Mouse (Mus musculus): ENCODE measurements around the gene Isg20. TPM values are rescaled to one million over a fixed set of nuclear protein-coding genes. Genes with fewer than 3 reads are reported as not detected.
A peak's percentile ranks its signal among the peaks of the same experiment; 100 is the strongest.

Gene Isg20
- polyA plus RNA-seq (2011; ENCODE audit: insufficient read length, low read depth, missing spikeins): 7.3 and 9.9 TPM in 2 replicates

DNA sequence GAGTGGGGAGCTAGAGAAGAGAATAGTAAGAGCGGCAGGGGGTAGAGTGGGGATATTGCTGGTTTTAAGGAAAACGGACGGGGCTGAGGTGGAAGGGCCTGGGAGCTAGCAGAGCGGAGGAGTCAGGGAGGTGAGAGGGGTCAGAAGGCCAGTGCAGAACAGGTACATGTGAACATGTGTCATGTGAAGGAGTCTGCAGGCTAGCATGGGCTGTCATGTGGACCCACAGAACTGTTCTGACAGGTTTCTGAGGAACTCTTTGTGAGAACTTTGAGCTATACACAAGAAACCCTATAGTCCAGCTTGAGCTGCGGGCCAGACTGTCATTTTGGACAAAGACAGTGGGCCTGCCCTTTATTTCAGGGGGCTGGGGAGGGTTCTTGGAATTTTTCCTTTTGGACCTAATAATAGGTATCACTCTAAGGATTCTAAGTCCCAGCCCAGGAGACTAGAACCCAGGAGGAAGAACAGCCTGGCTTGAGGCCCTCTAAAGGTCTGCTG, at the start of gene Isg20:
Isg20 (plus strand) TSS at position 451 of the 501 bp plus-strand sequence.
- peaks cover 8% of the 10 kb centered on the region for H3K4me1 ChIP-seq (ENCODE audit: control insufficient read depth, insufficient read depth, low read length)
- TF ChIP-seq CTCF (IDR thresholded peaks at IDR 0.05; ENCODE audit: borderline replicate concordance, insufficient read depth, low read length) (no peak), POLR2A (IDR thresholded peaks at IDR 0.05; ENCODE audit: low read depth, low read length) (no peak)
- H3K4me3 ChIP-seq (ENCODE audit: insufficient read depth, low read length): no peak within 1 kb of the TSS
- H3K27ac ChIP-seq (ENCODE audit: insufficient read depth, low read length): peak within 1 kb of the TSS; percentile 76

DNA sequence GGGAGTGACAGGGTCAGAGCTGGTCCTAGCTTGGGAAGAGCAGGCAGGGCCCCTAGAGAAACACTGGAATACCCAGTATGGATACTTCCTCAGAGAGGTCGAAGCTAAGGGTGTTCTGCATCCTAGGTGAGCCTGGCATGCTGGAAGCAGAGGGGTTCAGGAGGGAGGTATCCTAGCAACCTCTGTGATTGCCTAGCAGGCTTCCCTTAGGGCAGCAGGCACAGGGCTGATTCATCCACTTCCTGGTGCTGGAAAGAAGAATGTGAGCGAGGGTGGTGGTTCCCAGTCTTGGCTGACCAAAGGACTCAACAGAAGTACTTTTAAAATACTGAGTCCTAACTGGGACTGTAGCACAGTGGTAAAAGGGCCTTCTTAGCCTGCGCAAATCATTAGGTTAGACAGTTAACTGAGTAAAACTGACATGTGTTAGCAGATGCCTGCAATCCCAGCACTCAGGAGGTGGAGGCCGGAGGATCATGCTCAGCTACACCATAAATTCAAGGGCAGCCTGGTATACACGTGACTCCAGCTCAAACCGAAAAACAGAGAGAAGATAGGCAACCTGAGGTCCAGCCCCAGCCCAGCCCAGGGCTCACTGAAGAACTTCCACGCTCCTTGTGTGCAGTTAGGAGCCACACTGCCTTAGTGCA, 49.3 kb upstream of the Isg20 start:
- TF ChIP-seq CTCF (IDR thresholded peaks at IDR 0.05; ENCODE audit: borderline replicate concordance, insufficient read depth, low read length) (no peak), POLR2A (IDR thresholded peaks at IDR 0.05; ENCODE audit: low read depth, low read length) (no peak)
- no peaks in the 10 kb centered on the region for H3K4me1 ChIP-seq (ENCODE audit: control insufficient read depth, insufficient read depth, low read length)
- H3K4me3 ChIP-seq (ENCODE audit: insufficient read depth, low read length): no peak overlapping the region
- H3K27ac ChIP-seq (ENCODE audit: insufficient read depth, low read length): no peak overlapping the region

DNA sequence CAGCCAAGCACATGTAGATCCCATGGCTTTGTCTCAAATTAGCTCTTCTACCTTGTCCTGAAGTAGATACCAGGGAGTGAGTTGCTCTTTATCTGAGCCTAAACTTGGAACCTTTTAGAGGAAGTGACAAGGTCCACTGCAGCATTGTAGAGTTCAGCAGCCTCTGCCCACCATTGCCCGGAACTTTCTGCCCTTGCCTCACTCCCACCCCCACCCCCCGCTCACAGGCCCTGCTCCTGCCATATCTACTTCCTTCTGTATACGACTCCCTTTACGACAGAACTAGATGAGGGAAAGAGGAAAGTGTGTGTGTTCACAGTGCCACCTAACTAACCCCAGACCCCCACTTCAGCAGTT, 48.8 kb upstream of the Isg20 start:
- Histone ChIP-seq H3K4me3 (ENCODE audit: insufficient read depth, low read length) (no peak overlapping the region), H3K4me1 (ENCODE audit: control insufficient read depth, insufficient read depth, low read length) (no peaks in the 10 kb centered on the region), H3K27ac (ENCODE audit: insufficient read depth, low read length) (no peak overlapping the region)
- TF ChIP-seq POLR2A (IDR thresholded peaks at IDR 0.05; ENCODE audit: low read depth, low read length): no peak
- TF ChIP-seq CTCF (IDR thresholded peaks at IDR 0.05; ENCODE audit: borderline replicate concordance, insufficient read depth, low read length): no peak

DNA sequence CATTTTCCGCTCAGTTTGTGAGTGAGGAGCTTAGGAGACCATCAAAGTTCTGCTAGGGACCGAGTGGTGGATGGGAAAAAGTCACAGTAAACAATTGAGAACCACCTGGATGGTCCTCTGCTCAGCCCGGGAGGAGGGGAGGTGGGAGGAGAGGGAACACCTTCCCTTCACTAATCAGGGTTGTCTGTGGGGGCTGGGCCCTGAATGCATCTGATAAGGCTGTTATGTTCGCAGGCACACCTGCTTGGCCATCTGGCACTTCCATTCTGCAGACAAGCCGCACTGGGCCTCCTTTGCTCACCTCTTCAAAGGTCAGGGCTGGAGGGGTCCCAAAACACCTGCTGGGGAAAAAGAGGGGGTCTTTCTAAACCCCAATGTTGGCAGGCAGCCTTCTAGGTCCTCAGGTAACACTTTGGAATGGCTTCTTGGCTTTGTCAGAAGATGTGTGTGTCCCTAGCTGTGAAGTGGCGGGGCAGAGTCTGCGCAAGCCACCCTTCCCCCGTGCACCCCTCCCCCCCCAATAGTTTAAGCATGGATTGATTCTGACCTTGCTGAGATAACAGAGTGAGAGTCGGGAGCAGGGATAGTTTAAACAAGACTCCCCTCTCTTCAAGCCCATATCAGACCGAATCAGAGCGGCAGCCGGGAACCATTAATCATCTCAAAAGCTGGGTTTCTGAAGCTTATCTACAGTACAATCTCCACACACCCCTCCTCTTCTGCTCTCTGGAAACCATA, 47.8 kb upstream of the Isg20 start:
- TF ChIP-seq CTCF (IDR thresholded peaks at IDR 0.05; ENCODE audit: borderline replicate concordance, insufficient read depth, low read length) (no peak), POLR2A (IDR thresholded peaks at IDR 0.05; ENCODE audit: low read depth, low read length) (no peak)
- H3K4me3 ChIP-seq (ENCODE audit: insufficient read depth, low read length): no peak overlapping the region
- H3K4me1 ChIP-seq (ENCODE audit: control insufficient read depth, insufficient read depth, low read length): no peaks in the 10 kb centered on the region
- H3K27ac ChIP-seq (ENCODE audit: insufficient read depth, low read length): no peak overlapping the region

DNA sequence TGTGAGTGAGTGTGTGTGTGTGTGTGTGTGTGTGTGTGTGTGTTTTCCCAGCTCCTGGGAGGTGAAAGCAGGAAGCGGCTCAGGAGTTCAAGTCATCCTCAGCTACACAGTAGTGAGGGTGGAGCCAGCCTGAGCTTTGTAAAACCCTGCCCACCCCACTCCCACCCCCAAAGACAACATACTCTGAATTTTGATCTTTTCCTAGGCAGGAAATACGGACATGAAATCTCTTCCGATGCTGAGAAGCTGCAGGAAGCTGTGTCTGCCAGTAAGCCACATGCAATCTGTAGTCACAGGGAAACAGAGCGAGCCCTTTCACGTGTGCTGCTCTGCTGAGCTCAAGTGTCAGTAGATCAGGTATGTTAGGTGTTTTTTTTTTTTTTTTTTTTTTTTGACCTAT, 44.5 kb upstream of the Isg20 start:
- TF ChIP-seq POLR2A (IDR thresholded peaks at IDR 0.05; ENCODE audit: low read depth, low read length): no peak
- no peak for TF ChIP-seq CTCF (IDR thresholded peaks at IDR 0.05; ENCODE audit: borderline replicate concordance, insufficient read depth, low read length)
- Histone ChIP-seq H3K4me1 (ENCODE audit: control insufficient read depth, insufficient read depth, low read length) (no peaks in the 10 kb centered on the region), H3K27ac (ENCODE audit: insufficient read depth, low read length) (no peak overlapping the region), H3K4me3 (ENCODE audit: insufficient read depth, low read length) (no peak overlapping the region)

DNA sequence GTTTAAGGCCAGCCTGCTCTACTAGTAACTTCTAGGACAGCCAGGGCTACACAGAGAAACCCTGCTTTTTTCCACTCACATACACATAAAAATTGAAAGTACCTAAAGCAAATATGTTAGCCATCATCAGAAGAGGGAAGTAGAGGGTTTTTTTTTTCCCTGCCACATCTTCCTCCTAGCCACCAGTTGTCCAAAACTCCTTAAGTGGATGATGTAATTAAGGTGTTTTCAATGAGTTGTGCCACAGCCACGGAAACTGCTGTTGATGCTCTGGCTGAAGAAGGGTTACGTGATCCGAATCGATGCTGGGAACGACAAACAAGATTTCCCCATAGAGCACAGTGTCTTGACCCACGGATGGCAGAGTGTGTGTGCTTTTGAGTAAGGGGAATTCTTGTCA, 40.9 kb upstream of the Isg20 start:
- Histone ChIP-seq H3K4me3 (ENCODE audit: insufficient read depth, low read length) (no peak overlapping the region), H3K27ac (ENCODE audit: insufficient read depth, low read length) (no peak overlapping the region), H3K4me1 (ENCODE audit: control insufficient read depth, insufficient read depth, low read length) (no peaks in the 10 kb centered on the region)
- TF ChIP-seq POLR2A (IDR thresholded peaks at IDR 0.05; ENCODE audit: low read depth, low read length) (no peak), CTCF (IDR thresholded peaks at IDR 0.05; ENCODE audit: borderline replicate concordance, insufficient read depth, low read length) (no peak)

DNA sequence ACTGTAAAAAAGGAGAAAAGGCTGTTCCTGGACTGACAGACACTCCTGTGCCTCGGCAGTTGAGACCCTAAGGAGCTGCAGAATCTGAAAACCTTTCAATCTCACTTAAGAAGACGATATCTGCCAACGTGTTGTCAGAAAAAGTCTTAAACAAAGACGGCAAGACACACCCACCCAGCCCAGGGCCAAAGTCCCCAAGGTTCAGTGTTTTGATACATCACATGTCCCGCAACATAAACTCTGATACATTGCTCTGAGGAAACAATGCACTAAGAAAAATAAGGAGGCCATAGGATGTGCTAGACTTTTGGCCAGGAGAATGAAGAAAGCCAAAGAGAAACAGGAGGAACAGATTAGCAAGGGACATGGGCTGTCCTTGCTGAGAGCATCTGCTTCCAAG, 40.4 kb upstream of the Isg20 start:
- no peak overlapping the region for H3K27ac ChIP-seq (ENCODE audit: insufficient read depth, low read length)
- no peak overlapping the region for H3K4me3 ChIP-seq (ENCODE audit: insufficient read depth, low read length)
- H3K4me1 ChIP-seq (ENCODE audit: control insufficient read depth, insufficient read depth, low read length): no peaks in the 10 kb centered on the region
- TF ChIP-seq CTCF (IDR thresholded peaks at IDR 0.05; ENCODE audit: borderline replicate concordance, insufficient read depth, low read length): no peak
- no peak for TF ChIP-seq POLR2A (IDR thresholded peaks at IDR 0.05; ENCODE audit: low read depth, low read length)

DNA sequence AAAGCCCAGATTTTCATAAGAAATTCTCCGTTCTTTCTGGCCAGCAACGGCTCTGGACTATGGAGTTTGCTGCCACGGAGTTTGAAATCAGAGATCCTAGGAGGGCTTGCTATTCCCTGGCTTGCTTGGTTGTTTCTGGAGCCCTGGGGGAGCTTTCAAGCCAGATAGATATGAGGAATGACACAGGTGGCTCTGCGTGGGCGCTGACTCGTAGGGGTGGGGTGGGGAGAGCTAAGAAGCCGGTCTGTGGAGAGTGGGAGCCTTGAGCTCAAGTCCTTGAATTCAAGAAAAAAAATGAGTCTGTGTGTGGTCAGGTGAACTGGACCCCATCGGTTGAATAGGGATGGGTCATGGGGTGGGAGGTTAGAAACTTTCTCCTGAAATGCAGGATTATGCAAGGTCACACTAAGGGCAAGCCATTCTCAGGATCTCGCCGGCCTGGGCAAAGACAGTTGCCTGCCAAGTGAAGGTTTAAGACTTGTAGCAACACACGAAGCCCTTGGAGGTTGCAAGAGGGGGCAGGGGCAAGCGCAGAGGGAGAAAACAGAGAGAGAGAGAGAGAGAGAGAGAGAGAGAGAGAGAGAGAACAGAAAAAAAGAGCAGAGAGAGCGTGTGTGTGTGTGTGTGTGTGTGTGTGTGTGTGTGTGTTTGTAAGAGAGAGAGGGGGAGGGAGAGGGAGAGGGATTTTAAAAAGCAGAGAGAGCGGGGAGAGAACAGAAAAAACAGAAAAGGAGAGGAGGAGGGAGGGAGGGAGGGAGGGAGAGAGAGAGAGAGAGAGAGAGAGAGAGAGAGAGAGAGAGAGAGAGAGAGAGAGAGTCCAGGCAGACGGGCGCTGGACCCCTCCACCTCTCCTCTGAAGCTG, 31.4 kb upstream of the Isg20 start:
- no peak for TF ChIP-seq POLR2A (IDR thresholded peaks at IDR 0.05; ENCODE audit: low read depth, low read length)
- no peak for TF ChIP-seq CTCF (IDR thresholded peaks at IDR 0.05; ENCODE audit: borderline replicate concordance, insufficient read depth, low read length)
- H3K27ac ChIP-seq (ENCODE audit: insufficient read depth, low read length): no peak overlapping the region
- no peak overlapping the region for H3K4me3 ChIP-seq (ENCODE audit: insufficient read depth, low read length)
- no peaks in the 10 kb centered on the region for H3K4me1 ChIP-seq (ENCODE audit: control insufficient read depth, insufficient read depth, low read length)

DNA sequence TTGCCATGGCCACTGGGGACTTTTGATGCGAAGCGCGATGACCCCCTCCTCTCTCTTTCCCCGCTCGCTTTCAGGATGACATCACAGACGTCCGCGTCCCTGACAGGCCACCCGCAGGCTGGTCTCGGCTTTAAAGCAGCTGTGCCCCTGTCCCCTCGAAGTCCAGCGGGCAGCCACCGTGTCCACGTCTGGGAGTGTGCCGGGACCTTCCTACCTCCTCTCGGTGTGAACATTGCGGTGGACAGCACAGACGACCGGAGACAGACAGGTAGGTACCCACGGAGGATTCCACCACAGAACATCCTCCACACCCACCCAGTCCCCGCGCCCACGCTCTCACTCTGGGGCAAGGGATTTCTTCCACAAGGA, 30.8 kb upstream of the Isg20 start:
- TF ChIP-seq CTCF (IDR thresholded peaks at IDR 0.05; ENCODE audit: borderline replicate concordance, insufficient read depth, low read length) (no peak), POLR2A (IDR thresholded peaks at IDR 0.05; ENCODE audit: low read depth, low read length) (no peak)
- H3K27ac ChIP-seq (ENCODE audit: insufficient read depth, low read length): no peak overlapping the region
- no peak overlapping the region for H3K4me3 ChIP-seq (ENCODE audit: insufficient read depth, low read length)
- no peaks in the 10 kb centered on the region for H3K4me1 ChIP-seq (ENCODE audit: control insufficient read depth, insufficient read depth, low read length)
